Mouse (Mus musculus) thymus, postnatal 25 days (tissue): ENCODE results near the gene Golga3.
A peak's percentile ranks its signal among the peaks of the same experiment; 100 is the strongest.

Experiments used
- DNase-seq: peaks from one replicate; pipeline ENCODE4 v3.0.0; 2022

Golga3 gene

GRCm38 (mm10) chr5:110176362-110177020, at the start of gene Golga3:
Golga3 (plus strand) TSS chr5:110176701.
- DNase-seq: peak; percentile 92

GRCm38 (mm10) chr5:110135293-110136086, 41.0 kb upstream of the Golga3 start, which contains the start of gene Chfr:
Chfr (plus strand) TSS chr5:110135842.
- peak; percentile 99 for DNase-seq

- no peak for DNase-seq
Observed at GRCm38 (mm10) chr5:110136087-110136464, 40.4 kb upstream of the Golga3 start.

- DNase-seq: no peak
Observed at GRCm38 (mm10) chr5:110137816-110138215, 38.7 kb upstream of the Golga3 start.

- no peak for DNase-seq
Observed at GRCm38 (mm10) chr5:110139325-110139724, 37.2 kb upstream of the Golga3 start.

GRCm38 (mm10) chr5:110140424-110140823, 36.1 kb upstream of the Golga3 start:
- no peak for DNase-seq

GRCm38 (mm10) chr5:110142309-110142708, 34.2 kb upstream of the Golga3 start:
- DNase-seq: no peak

GRCm38 (mm10) chr5:110143007-110143406, 33.5 kb upstream of the Golga3 start:
- peak; percentile 30 for DNase-seq

- DNase-seq: no peak
Observed at GRCm38 (mm10) chr5:110169374-110169773, 7.1 kb upstream of the Golga3 start.

GRCm38 (mm10) chr5:110177021-110177420, 520 bp downstream of the Golga3 start:
- no peak for DNase-seq

GRCm38 (mm10) chr5:110178628-110179027, 2.1 kb downstream of the Golga3 start:
- no peak for DNase-seq

GRCm38 (mm10) chr5:110181716-110182115, 5.2 kb downstream of the Golga3 start:
- DNase-seq: no peak

- DNase-seq: peak; percentile 11
Observed at GRCm38 (mm10) chr5:110203164-110203895, 26.8 kb downstream of the Golga3 start.

- no peak for DNase-seq
Observed at GRCm38 (mm10) chr5:110204777-110205176, 28.3 kb downstream of the Golga3 start.

GRCm38 (mm10) chr5:110211312-110211711, 34.8 kb downstream of the Golga3 start:
- DNase-seq: no peak

- DNase-seq: no peak
Observed at GRCm38 (mm10) chr5:110216780-110217179, 40.3 kb downstream of the Golga3 start.

GRCm38 (mm10) chr5:110220331-110220730, 43.8 kb downstream of the Golga3 start:
- DNase-seq: no peak

- no peak for DNase-seq
Observed at GRCm38 (mm10) chr5:110222757-110223156, 46.3 kb downstream of the Golga3 start.

GRCm38 (mm10) chr5:110225056-110225455, 48.6 kb downstream of the Golga3 start:
- no peak for DNase-seq

GRCm38 (mm10) chr5:110227336-110227883, 50.9 kb downstream of the Golga3 start:
- DNase-seq: no peak

- DNase-seq: no peak
Observed at GRCm38 (mm10) chr5:110230401-110230779, 53.9 kb downstream of the Golga3 start.

GRCm38 (mm10) chr5:110230780-110231461, 54.4 kb downstream of the Golga3 start, which contains the start of gene Ankle2:
Ankle2 (plus strand) TSS chr5:110231004.
- DNase-seq: peak; percentile 93

GRCm38 (mm10) chr5:110231638-110232037, 55.1 kb downstream of the Golga3 start:
- DNase-seq: no peak
